Mouse (Mus musculus) gastrocnemius, postnatal 25 days (tissue): ENCODE data around the gene Dusp16. TPM values are rescaled to one million over a fixed set of nuclear protein-coding genes. Genes with fewer than 3 reads are reported as not detected.

Source experiments
- DNase-seq: peaks from one replicate; pipeline ENCODE4 v3.0.0; 2022
- long read RNA-seq, 2 experiments: library from polyadenylated mRNA; stranded (forward); transcript quantifications; one replicate each; pipeline ENCODE4 v2.0.0; 2021
- total RNA-seq, 2 experiments: library from RNA; stranded (reverse); gene quantifications; 1 replicate in 1 of 2; 2 replicates in 1 of 2; pipeline ENCODE4 v1.2.3; 2021

The Dusp16 gene
- 10 to 100 TPM; 13.3 to 17.4 TPM for total RNA-seq
- long read RNA-seq, experiment 1, partial matches to known transcripts: 0 of 6 reads
- long read RNA-seq, experiment 1, other reads (novel, unspliced or antisense): 6 of 6 reads
- long read RNA-seq, experiment 2, partial matches to known transcripts: 1 of 4 reads
- long read RNA-seq, experiment 2, other reads (novel, unspliced or antisense): 3 of 4 reads

GRCm38 (mm10) chr6:134792141-134793045 is at the start of gene Dusp16:
Gene Dusp16, minus strand, starts transcription at chr6:134792625.
- DNase-seq: peak; percentile 91

GRCm38 (mm10) chr6:134840346-134840745 is 47.9 kb upstream of the Dusp16 start:
- DNase-seq: no peak

- no peak for DNase-seq
Measured at GRCm38 (mm10) chr6:134838111-134838510, 45.7 kb upstream of the Dusp16 start.

GRCm38 (mm10) chr6:134834585-134835251 is 42.3 kb upstream of the Dusp16 start:
- DNase-seq: no peak

- no peak for DNase-seq
Measured at GRCm38 (mm10) chr6:134830776-134831175, 38.4 kb upstream of the Dusp16 start.

- peak; percentile 100 for DNase-seq
Measured at GRCm38 (mm10) chr6:134829786-134830700, 37.6 kb upstream of the Dusp16 start, which contains the start of gene Crebl2. Gene Crebl2, plus strand, starts transcription at chr6:134830154.

GRCm38 (mm10) chr6:134822844-134823243 is 30.4 kb upstream of the Dusp16 start:
- DNase-seq: no peak

- DNase-seq: no peak
Measured at GRCm38 (mm10) chr6:134820411-134820810, 28.0 kb upstream of the Dusp16 start.

DNA sequence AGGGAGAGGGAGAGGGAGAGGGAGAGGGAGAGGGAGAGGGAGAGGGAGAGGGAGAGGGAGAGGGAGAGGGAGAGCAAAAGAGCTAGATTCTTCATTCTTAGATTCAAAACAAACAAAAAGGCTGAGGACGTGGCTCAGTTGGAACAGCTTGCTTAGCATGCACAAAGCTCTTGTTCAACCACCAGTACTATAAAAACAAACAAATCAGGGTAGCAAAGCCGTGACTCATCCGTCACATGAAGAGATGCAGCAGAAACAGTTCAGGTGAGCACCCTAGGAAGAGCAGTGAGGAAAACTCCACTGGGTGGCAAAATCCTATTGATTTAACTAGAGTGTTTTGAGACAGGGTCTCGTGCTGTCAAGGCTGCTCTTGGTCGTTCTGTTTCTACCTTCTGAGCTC is 27.3 kb upstream of the Dusp16 start:
- no peak for DNase-seq

DNA sequence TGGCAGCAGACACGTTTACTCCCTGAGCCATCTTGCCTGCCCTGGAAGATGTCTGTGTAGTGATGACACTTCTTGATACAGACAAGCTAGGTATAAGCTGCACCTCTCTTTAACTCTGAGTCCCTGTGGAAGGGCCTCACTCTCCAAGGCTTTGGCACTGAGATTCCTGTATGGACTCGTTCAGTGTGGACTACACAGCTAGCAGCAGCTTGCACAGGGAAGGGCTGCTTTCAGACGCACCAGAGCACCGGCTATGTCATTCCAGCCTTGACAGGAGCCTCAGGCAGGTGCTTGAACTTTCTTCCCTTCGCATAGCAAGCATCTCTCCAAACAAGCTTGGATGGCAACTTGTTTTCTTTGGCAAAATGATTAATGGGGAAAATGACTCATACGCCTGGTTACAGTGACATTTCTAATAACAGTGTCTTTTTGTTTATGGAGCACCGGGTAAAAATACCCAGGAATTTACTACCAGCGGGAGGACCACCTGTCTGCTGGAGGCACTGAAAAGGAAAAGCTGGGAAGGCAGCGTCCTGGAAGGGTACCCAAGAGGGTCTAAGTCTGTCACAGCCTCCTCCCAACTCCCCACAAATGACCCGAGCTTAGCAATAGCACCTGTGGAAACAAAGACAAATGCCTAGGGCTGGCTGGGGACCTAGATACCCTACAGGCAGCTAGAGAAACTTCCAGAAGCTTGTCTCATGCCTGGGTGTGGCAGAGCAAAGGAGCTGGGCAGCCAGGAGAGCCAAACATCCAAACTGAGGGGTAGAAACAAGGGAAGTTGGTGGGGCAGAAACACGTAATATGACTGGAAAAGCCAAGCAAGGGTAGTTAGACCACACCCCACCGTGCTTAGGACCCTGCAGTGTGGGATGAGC is 24.9 kb upstream of the Dusp16 start:
- DNase-seq: no peak

DNA sequence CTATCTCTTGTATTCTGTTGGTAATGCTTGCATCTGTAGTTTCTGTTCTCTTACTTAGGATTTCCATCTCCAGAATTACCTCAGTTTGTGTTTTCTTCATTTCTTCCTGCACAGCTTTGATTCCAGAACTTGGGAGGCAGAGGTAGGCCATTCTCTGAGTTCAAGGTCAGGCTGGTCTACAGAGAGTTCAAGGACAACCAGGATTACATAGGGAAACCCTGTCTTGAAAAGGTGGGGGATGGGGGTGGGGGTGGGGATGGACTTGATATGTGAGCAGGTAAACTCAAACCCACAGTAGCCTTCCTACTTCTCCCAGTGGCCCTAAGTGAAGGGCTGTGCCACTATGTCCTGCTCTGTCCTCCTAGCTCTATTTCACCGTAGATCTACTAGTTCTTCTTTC is 20.6 kb upstream of the Dusp16 start:
- no peak for DNase-seq

GRCm38 (mm10) chr6:134807794-134808193 is 15.4 kb upstream of the Dusp16 start:
- DNase-seq: no peak

GRCm38 (mm10) chr6:134807091-134807490 is 14.7 kb upstream of the Dusp16 start:
- DNase-seq: no peak

GRCm38 (mm10) chr6:134806130-134806529 is 13.7 kb upstream of the Dusp16 start:
- no peak for DNase-seq

DNA sequence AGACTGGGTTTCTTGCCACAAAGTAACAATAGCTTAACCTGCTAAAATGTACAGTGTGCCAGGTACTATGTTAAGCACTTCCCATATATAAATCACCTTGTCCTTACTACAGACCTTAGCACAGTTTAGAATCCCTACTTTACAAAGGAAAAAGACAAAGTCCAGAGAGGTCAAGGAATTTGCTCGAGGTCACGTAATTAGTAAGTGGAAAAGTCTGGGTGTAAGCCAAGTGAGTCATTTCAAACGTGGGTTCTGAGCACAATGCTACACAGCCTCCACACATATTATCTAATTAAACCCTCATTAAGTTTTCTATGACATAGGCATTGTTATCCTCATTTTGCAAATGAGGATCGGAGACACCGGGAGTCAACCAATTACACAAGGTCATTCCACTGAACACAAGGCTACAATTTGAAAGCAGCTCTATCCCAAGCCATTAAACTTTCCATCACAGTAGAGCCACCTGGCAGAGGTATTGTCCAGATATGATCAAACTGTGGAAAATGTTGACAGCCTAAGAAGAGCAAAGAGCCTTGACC is 12.4 kb upstream of the Dusp16 start:
- DNase-seq: no peak

DNA sequence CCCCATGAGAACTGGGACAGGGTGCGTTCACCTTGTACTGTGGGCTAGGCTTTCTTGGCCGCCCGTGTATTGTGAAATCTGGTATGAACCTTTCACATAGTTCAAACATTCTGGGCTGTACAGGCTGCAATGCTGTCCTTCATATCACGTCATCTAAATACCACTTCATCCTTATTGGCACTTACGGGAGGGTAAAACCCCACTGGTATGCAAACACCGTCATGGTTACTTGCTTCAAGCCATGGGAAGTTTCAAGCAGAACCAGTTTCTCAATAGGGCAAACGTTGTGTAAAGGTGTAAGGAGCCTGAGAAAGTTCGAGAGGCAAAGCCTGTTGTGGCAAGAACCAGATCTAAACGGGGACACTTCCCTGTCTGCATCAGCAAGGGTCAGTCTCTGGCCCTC is 10.2 kb upstream of the Dusp16 start:
- no peak for DNase-seq

- no peak for DNase-seq
Measured at GRCm38 (mm10) chr6:134801483-134801882, 9.1 kb upstream of the Dusp16 start.

GRCm38 (mm10) chr6:134796297-134796696 is 3.9 kb upstream of the Dusp16 start:
- DNase-seq: no peak

DNA sequence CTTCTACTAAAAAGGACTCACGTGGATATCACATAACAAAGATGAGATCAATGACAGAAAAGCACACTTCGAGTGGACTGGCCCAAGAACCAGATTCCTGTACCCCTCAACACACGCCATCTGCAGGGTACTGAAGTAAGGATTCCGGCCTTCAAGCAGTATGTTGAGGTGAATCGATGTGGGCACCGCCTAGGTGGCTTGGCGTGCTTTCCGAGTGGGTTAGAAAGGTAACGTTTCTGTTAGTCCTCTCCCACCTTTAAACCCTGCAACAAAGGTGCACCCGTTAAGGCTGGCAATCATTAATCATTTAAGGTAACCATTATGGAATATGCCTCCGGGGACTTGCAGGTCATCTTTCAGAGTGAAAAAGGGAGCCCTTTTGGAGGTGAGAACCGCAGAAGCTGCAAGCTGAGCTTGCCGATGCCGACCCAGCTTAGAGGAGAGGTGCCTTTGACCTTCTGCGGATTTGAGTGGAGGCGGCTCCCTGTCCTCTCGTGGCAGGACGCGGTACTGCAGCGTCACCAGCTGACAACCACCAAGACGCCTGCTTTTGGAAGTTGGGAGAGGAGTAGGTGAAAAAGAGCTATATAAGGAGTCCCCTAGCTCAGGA is 1.6 kb upstream of the Dusp16 start:
- peak; percentile 72 for DNase-seq
